Mouse (Mus musculus): ENCODE measurements around the gene Lmo2. TPM values are rescaled to one million over a fixed set of nuclear protein-coding genes. Genes with fewer than 3 reads are reported as not detected.

Lmo2 gene
- 28.9 TPM for polyA plus RNA-seq (2015; fragmentation: Illumina TruSeq; extraction: RNeasy Lipid Tissue Mini Kit (QIAGEN cat#74804); ENCODE audit: low read depth, low replicate concordance)

DNA sequence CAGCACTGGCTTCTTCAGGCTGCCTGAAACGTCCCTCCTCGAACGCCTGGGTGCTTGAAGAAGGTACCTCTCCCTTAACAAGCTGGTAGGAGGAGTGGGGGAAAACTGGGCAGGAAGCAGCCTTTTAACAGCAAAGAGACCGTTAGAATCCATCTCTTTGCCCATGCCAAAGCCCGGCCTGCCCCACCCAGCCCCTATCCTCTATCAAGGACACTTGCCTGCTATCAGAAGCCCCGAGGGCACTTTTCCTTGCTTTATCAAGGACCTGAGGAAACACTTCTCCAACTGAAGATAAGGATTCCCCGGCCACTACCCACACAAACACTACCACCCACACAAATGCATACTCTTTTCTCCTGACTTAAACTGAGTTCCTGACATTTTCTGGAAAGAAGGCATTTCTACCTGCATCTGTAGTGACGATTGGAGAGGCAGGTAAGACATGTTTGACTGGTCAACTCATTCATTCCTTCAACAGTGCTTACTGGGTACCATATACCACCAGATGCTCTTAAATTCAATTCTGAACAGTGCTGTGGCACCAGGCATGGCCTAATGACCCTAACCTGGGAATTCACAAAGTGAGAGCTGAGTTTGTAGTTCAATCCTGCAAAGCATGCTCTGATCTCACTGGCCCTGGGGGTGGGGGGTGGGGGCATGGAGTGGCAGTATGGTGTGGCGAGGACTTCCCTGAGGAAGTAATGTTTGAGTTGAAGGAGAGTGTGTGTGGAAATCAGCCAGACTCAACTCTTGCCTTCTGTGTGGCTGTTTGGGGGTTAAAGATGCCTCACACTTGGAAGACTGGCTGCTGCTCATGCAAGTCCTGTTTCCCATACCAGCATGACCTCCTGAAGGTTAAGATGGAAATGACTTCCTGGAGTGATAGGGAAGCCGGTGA lies at the start of gene Lmo2:
Gene Lmo2 (plus strand): TSS at position 338 of the 898 bp plus-strand sequence.

DNA sequence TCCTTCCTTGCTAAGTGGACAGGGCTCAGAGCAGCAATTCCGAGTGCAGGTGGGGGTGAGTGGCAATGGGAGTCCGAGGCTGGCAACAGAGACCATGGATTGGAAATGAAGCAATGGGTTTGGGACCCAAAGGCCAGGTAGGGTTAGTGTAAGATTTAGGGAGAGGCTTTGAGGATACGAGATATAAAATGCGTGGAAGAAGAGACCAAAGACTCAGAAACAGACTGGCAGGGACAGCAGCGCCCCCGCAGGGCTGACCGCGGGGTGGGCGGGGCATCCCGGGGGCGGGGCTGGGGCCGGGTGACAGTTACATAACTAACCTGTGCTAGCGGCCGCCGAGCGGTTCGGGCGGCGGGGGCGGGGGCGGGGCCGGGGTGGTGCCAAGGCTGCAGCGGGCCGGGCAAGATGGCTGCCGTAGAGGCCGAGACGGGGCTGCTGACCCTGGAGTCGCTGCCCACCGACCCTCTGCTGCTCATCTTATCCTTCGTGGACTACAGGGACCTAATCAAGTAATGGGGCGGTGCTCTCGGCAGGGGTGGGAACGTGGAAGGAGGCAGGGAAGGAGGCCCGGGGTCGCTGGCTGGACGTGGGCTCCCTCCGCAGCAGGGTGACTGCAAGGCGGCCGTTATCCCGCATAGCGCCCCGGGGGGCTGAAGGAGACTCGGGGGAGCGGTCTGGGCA lies 69.8 kb downstream of the Lmo2 start, which contains the start of gene Fbxo3:
Gene Fbxo3 (plus strand): TSS at position 264 of the 681 bp plus-strand sequence.

DNA sequence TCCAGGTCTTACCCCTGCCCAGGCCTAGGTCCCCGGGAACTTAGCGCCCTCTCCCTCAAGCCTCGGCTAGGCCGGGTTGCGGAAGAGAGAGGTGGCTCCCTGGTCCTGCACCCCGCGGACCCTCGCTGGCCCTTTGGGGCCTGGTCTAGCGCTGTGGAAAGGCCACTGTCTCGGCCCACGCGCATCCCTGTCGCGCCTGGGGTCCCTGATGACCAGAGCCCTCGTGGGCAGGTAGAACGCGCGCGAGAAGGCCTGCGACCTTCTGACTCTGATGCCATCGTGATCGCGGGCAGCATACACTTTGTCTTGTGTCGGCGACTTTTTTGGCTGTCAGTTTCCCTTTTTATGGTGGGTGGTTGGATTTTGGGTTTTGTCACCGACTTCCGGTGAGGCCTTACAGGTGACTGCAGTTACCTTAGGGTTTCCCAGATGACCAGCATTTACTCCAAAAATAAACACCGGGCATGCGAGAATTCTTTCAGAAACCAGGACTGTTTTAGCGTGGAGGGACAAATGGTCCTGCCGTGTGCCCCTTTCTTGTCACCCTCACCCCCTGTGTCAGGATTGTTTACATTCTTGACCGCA lies 70.4 kb downstream of the Lmo2 start, which contains the start of gene 4931422A03Rik:
Gene 4931422A03Rik (minus strand): TSS at position 223 of the 585 bp plus-strand sequence.

Other genes with a start within 250 kb of the Lmo2 start
- gene Nat10, start 196.7 kb upstream of the Lmo2 start, polyA plus RNA-seq (2015; fragmentation: Illumina TruSeq; extraction: RNeasy Lipid Tissue Mini Kit (QIAGEN cat#74804); ENCODE audit: low read depth, low replicate concordance): 21.9 TPM
- 182 TPM for gene Caprin1, start 160.3 kb upstream of the Lmo2 start, polyA plus RNA-seq (2015; fragmentation: Illumina TruSeq; extraction: RNeasy Lipid Tissue Mini Kit (QIAGEN cat#74804); ENCODE audit: low read depth, low replicate concordance)
- 65.7 TPM for gene Fbxo3, start 69.7 kb downstream of the Lmo2 start, polyA plus RNA-seq (2015; fragmentation: Illumina TruSeq; extraction: RNeasy Lipid Tissue Mini Kit (QIAGEN cat#74804); ENCODE audit: low read depth, low replicate concordance)
- not detected for gene 4931422A03Rik, start 70.4 kb downstream of the Lmo2 start, polyA plus RNA-seq (2015; fragmentation: Illumina TruSeq; extraction: RNeasy Lipid Tissue Mini Kit (QIAGEN cat#74804); ENCODE audit: low read depth, low replicate concordance)
- 0.45 TPM for gene Gm10912, start 107.8 kb downstream of the Lmo2 start, polyA plus RNA-seq (2015; fragmentation: Illumina TruSeq; extraction: RNeasy Lipid Tissue Mini Kit (QIAGEN cat#74804); ENCODE audit: low read depth, low replicate concordance)
- gene Gm10799, start 110.6 kb downstream of the Lmo2 start, polyA plus RNA-seq (2015; fragmentation: Illumina TruSeq; extraction: RNeasy Lipid Tissue Mini Kit (QIAGEN cat#74804); ENCODE audit: low read depth, low replicate concordance): not detected
- gene Cd59b, start 111.9 kb downstream of the Lmo2 start, polyA plus RNA-seq (2015; fragmentation: Illumina TruSeq; extraction: RNeasy Lipid Tissue Mini Kit (QIAGEN cat#74804); ENCODE audit: low read depth, low replicate concordance): 4.8 TPM
- 12.8 TPM for gene Cd59a, start 137.8 kb downstream of the Lmo2 start, polyA plus RNA-seq (2015; fragmentation: Illumina TruSeq; extraction: RNeasy Lipid Tissue Mini Kit (QIAGEN cat#74804); ENCODE audit: low read depth, low replicate concordance)
- gene A930018P22Rik, start 164.8 kb downstream of the Lmo2 start, polyA plus RNA-seq (2015; fragmentation: Illumina TruSeq; extraction: RNeasy Lipid Tissue Mini Kit (QIAGEN cat#74804); ENCODE audit: low read depth, low replicate concordance): not detected